Mouse (Mus musculus): ENCODE measurements at regions not wholly inside any gene's neighbourhood (a gene's known extent, or its start where the extent isn't known, plus 50 kb on each side); places are given as distances from the start of the nearest gene placed in this dataset.

- TF ChIP-seq TAL1 (IDR thresholded peaks at IDR 0.05; ENCODE audit: low read length), result no peak
- TF ChIP-seq GATA1 (IDR thresholded peaks at IDR 0.05; ENCODE audit: low read length), result no peak
Observed at GRCm38 (mm10) chr1:35809341-35809740, 258.9 kb upstream of the Hs6st1 start.

All from erythroblast, embryonic 14.5 days (primary cell).